Mouse (Mus musculus) left cerebral cortex, adult 8-10 months (tissue): ENCODE data around the gene Etv5. TPM values are rescaled to one million over a fixed set of nuclear protein-coding genes. Genes with fewer than 3 reads are reported as not detected.

Experiments used
- DNase-seq, 2 experiments: peaks; one replicate each; pipeline ENCODE4 v3.0.0; 2022; ENCODE audit warnings: low spot score in 2 of 2
- total RNA-seq, 4 experiments: library from RNA; stranded (reverse); gene quantifications; 2 replicates each; pipeline ENCODE4 v1.2.4; 2022

The Etv5 gene
- 10 to 100 TPM; 60.9 to 81.8 (median 65.7) TPM for total RNA-seq

- peak; percentile 95 to 100 for DNase-seq
These were observed at the start of gene Etv5 for GRCm38 (mm10) chr16:22439499-22440177. Etv5 (minus strand) TSS chr16:22439719.

GRCm38 (mm10) chr16:22483900-22484299 is 44.4 kb upstream of the Etv5 start:
- DNase-seq: peak in 1 of 2 experiments; percentile 54

GRCm38 (mm10) chr16:22479322-22479721 is 39.8 kb upstream of the Etv5 start:
- DNase-seq: no peak

GRCm38 (mm10) chr16:22471728-22472127 is 32.2 kb upstream of the Etv5 start:
- no peak for DNase-seq

- DNase-seq: no peak
These were observed 29.9 kb upstream of the Etv5 start for GRCm38 (mm10) chr16:22469385-22469784.

- no peak for DNase-seq
These were observed 27.6 kb upstream of the Etv5 start for GRCm38 (mm10) chr16:22467111-22467510.

- no peak for DNase-seq
These were observed 26.9 kb upstream of the Etv5 start for GRCm38 (mm10) chr16:22466381-22466780.

GRCm38 (mm10) chr16:22462220-22462619 is 22.7 kb upstream of the Etv5 start:
- DNase-seq: no peak

GRCm38 (mm10) chr16:22461728-22462127 is 22.2 kb upstream of the Etv5 start:
- DNase-seq: no peak

GRCm38 (mm10) chr16:22460960-22461359 is 21.4 kb upstream of the Etv5 start:
- no peak for DNase-seq

- no peak for DNase-seq
These were observed 12.6 kb upstream of the Etv5 start for GRCm38 (mm10) chr16:22452082-22452481.

GRCm38 (mm10) chr16:22448093-22448492 is 8.6 kb upstream of the Etv5 start:
- no peak for DNase-seq

- no peak for DNase-seq
These were observed 5.3 kb upstream of the Etv5 start for GRCm38 (mm10) chr16:22444786-22445185.

- DNase-seq: no peak
These were observed 2.7 kb upstream of the Etv5 start for GRCm38 (mm10) chr16:22442202-22442601.

GRCm38 (mm10) chr16:22441317-22441716 is 1.8 kb upstream of the Etv5 start:
- no peak for DNase-seq

GRCm38 (mm10) chr16:22440269-22440668 is 750 bp upstream of the Etv5 start:
- peak; percentile 38 to 61 for DNase-seq

GRCm38 (mm10) chr16:22438441-22439373 is 812 bp downstream of the Etv5 start:
- peak; percentile 47 to 72 for DNase-seq

- no peak for DNase-seq
These were observed 3.4 kb downstream of the Etv5 start for GRCm38 (mm10) chr16:22436106-22436505.

GRCm38 (mm10) chr16:22434530-22434929 is 5.0 kb downstream of the Etv5 start:
- DNase-seq: peak in 1 of 2 experiments; percentile 41

- DNase-seq: no peak
These were observed 5.6 kb downstream of the Etv5 start for GRCm38 (mm10) chr16:22433944-22434343.

- DNase-seq: no peak
These were observed 7.7 kb downstream of the Etv5 start for GRCm38 (mm10) chr16:22431773-22432172.

GRCm38 (mm10) chr16:22431335-22431734 is 8.2 kb downstream of the Etv5 start:
- DNase-seq: no peak
